Mouse (Mus musculus) gonadal fat pad, adult 2 months (tissue): ENCODE data around the gene Unc93a2. TPM values are rescaled to one million over a fixed set of nuclear protein-coding genes. Genes with fewer than 3 reads are reported as not detected.
"Not testable (repeated sequence)": the region's sequence is repeated elsewhere in the genome, so short reads cannot be mapped to it uniquely, and the experiment has no call there.

Experiments used
- DNase-seq: peaks from one replicate; pipeline ENCODE4 v3.0.0-alpha.2; 2012; ENCODE audit warnings: low read depth
- polyA plus RNA-seq: library from polyadenylated mRNA; depleted of rRNA; stranded (reverse); fragments of >200 nt; gene quantifications from 2 replicates; pipeline ENCODE4 v1.2.3, GENCODE M21; 2012; rRNA removed

Gene Unc93a2
- 2.0 and 3.8 TPM in 2 replicates for polyA plus RNA-seq

- not testable (repeated sequence) for DNase-seq
Observed at GRCm38 (mm10) chr17:7385364-7385763, at the start of gene Unc93a2. Gene Unc93a2, minus strand, starts transcription at chr17:7385464.

- DNase-seq = not testable (repeated sequence)
Observed at GRCm38 (mm10) chr17:7434121-7434520, 48.9 kb upstream of the Unc93a2 start.

GRCm38 (mm10) chr17:7430210-7430631 lies 45.0 kb upstream of the Unc93a2 start:
- DNase-seq = not testable (repeated sequence)

GRCm38 (mm10) chr17:7420191-7420973 lies 35.1 kb upstream of the Unc93a2 start:
- DNase-seq = not testable (repeated sequence)

- not testable (repeated sequence) for DNase-seq
Observed at GRCm38 (mm10) chr17:7414601-7415310, 29.5 kb upstream of the Unc93a2 start.

GRCm38 (mm10) chr17:7413336-7413735 lies 28.1 kb upstream of the Unc93a2 start:
- not testable (repeated sequence) for DNase-seq

- not testable (repeated sequence) for DNase-seq
Observed at GRCm38 (mm10) chr17:7399770-7400169, 14.5 kb upstream of the Unc93a2 start.

GRCm38 (mm10) chr17:7398198-7398847 lies 13.1 kb upstream of the Unc93a2 start:
- not testable (repeated sequence) for DNase-seq

- not testable (repeated sequence) for DNase-seq
Observed at GRCm38 (mm10) chr17:7397079-7397478, 11.8 kb upstream of the Unc93a2 start.

GRCm38 (mm10) chr17:7396288-7396687 lies 11.0 kb upstream of the Unc93a2 start:
- DNase-seq = not testable (repeated sequence)

- not testable (repeated sequence) for DNase-seq
Observed at GRCm38 (mm10) chr17:7395671-7396070, 10.4 kb upstream of the Unc93a2 start.

GRCm38 (mm10) chr17:7395116-7395515 lies 9.9 kb upstream of the Unc93a2 start:
- not testable (repeated sequence) for DNase-seq

GRCm38 (mm10) chr17:7389898-7390297 lies 4.6 kb upstream of the Unc93a2 start:
- not testable (repeated sequence) for DNase-seq

GRCm38 (mm10) chr17:7388958-7389356 lies 3.7 kb upstream of the Unc93a2 start:
- DNase-seq = not testable (repeated sequence)

GRCm38 (mm10) chr17:7388341-7388957 lies 3.2 kb upstream of the Unc93a2 start:
- DNase-seq = not testable (repeated sequence)

GRCm38 (mm10) chr17:7386016-7386415 lies 752 bp upstream of the Unc93a2 start:
- DNase-seq = not testable (repeated sequence)

GRCm38 (mm10) chr17:7383167-7384143 lies 1.8 kb downstream of the Unc93a2 start:
- DNase-seq = not testable (repeated sequence)

- DNase-seq = not testable (repeated sequence)
Observed at GRCm38 (mm10) chr17:7382711-7383110, 2.6 kb downstream of the Unc93a2 start.

- DNase-seq = not testable (repeated sequence)
Observed at GRCm38 (mm10) chr17:7377907-7378306, 7.4 kb downstream of the Unc93a2 start.

GRCm38 (mm10) chr17:7376951-7377700 lies 8.1 kb downstream of the Unc93a2 start:
- not testable (repeated sequence) for DNase-seq
